Mouse (Mus musculus): ENCODE data around the gene Rccd1.

- no peak for TF ChIP-seq CTCF (IDR thresholded peaks at IDR 0.05; ENCODE audit: low read depth)
- no peak for TF ChIP-seq EP300 (IDR thresholded peaks at IDR 0.05; ENCODE audit: low read depth)
Measured at GRCm38 (mm10) chr7:80294764-80295648, 29.2 kb downstream of the Rccd1 start.

Measured in liver, postnatal 0 days (tissue).